In the genomic region with DNA sequence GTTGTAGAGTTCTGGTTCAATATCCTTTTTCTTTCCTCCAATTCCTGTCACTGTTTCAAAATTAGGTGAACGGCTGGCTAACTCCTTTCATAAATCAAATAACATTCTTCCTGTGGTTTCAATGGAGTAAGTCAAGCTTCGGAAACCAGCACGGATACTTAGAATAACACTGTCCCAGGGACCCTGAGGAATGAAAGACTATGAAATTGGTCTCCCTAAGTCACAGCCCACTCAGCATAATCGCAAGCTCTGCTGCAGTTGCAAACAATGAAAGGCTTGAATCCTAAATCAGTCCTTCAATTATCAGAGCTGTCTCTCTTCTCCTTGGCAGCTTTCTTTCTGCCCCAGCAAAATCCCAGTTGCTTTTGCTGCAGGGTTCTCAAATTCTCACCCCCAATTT, we compare ENCODE assay signal across 13 mouse cellular contexts.
DNase-seq lines count a peak whose midpoint lies in the region; ATAC-seq and TF ChIP-seq lines count a peak whose summit lies in the region.
"Had no signal": no experiment of that assay in that cellular context is flagged by ENCODE, and none has a peak within 500 bp of the region (broad histone marks: within the 10 kb centered on the region; RNA-seq: fewer than 3 reads in every experiment).

No protein-coding gene starts in this region.

- peak; percentile 1 for DNase-seq in cerebellum, adult 9-10 months
- DNase-seq in cerebellum, adult 2 months = no peak
- DNase-seq in embryo, embryonic 10.5 days (ENCODE audit: low spot score) = peak; percentile 58
- no peak for DNase-seq in thymus, postnatal 10 days (ENCODE audit: low spot score in 2 of 2)
- DNase-seq in gastrocnemius, postnatal 36 days = no peak
- DNase-seq: cerebellum, postnatal 25 days; kidney, postnatal 25 days; lung, postnatal 14 days had no signal

- no peak overlapping the region for H3K9ac ChIP-seq in forebrain, embryonic 16.5 days (replicated peaks; ENCODE audit: low read depth, low read length)
- H3K9ac ChIP-seq in midbrain, embryonic 12.5 days (replicated peaks) = no peak overlapping the region
- H3K9ac ChIP-seq: intestine, embryonic 15.5 days; liver, embryonic 14.5 days had no signal

- no peaks in the 10 kb centered on the region for H3K4me1 ChIP-seq in cerebellum, adult 2 months (ENCODE audit: control insufficient read depth, insufficient read depth, low read length)
- no peaks in the 10 kb centered on the region for H3K4me1 ChIP-seq in forebrain, embryonic 16.5 days (replicated peaks; ENCODE audit: control insufficient read depth, insufficient read depth, low read length)
- H3K4me1 ChIP-seq in midbrain, embryonic 12.5 days = peaks cover 8% of the 10 kb centered on the region; the same call in 1 of the 2 replicates
- H3K4me1 ChIP-seq: intestine, embryonic 15.5 days had no signal

- H3K36me3 ChIP-seq in forebrain, embryonic 16.5 days (ENCODE audit: control insufficient read depth, insufficient read depth) = no peaks in the 10 kb centered on the region
- no peaks in the 10 kb centered on the region for H3K36me3 ChIP-seq in midbrain, embryonic 12.5 days
- H3K36me3 ChIP-seq: intestine, embryonic 15.5 days had no signal

- TF ChIP-seq POLR2A in cerebellum, adult 2 months (IDR thresholded peaks at IDR 0.05; ENCODE audit: borderline replicate concordance, insufficient read depth, low read length) = no peak

- 18% methylated on average over 4 of the region's 4 CpGs for WGBS in cerebellum, adult 2 months
- WGBS in forebrain, embryonic 16.5 days = 3% methylated on average over 4 of the region's 4 CpGs
- WGBS in midbrain, embryonic 12.5 days = 7% methylated on average over 4 of the region's 4 CpGs

- no peak for TF ChIP-seq CTCF in cerebellum, adult 2 months (IDR thresholded peaks at IDR 0.05; ENCODE audit: borderline replicate concordance, insufficient read depth, low read depth, low read length)

- intact Hi-C loops in gastrocnemius, postnatal 36 days (cut with DNase I) = no loop called here

- H3K9me3 ChIP-seq in forebrain, embryonic 16.5 days (ENCODE audit: control insufficient read depth, low read length) = peaks cover 2% of the 10 kb centered on the region
- no peaks in the 10 kb centered on the region; the same call in 1 of the 2 replicates for H3K9me3 ChIP-seq in midbrain, embryonic 12.5 days
- H3K9me3 ChIP-seq: intestine, embryonic 15.5 days had no signal

- peak; percentile 95 for ATAC-seq in forebrain, embryonic 16.5 days
- ATAC-seq in midbrain, embryonic 12.5 days (ENCODE audit: low FRiP score, low read depth) = peak; percentile 86
- ATAC-seq in CD4-positive, CD25-positive, alpha-beta regulatory T cell, adult 4 months = no peak
- ATAC-seq: intestine, embryonic 15.5 days had no signal

- H3K4me3 ChIP-seq in cerebellum, adult 2 months (replicated peaks; ENCODE audit: insufficient read depth, low read depth, low read length) = no peak overlapping the region
- H3K4me3 ChIP-seq in forebrain, embryonic 16.5 days (replicated peaks; ENCODE audit: low read length) = no peak overlapping the region
- H3K4me3 ChIP-seq in midbrain, embryonic 12.5 days = no peak overlapping the region
- H3K4me3 ChIP-seq: intestine, embryonic 15.5 days had no signal

- no peak overlapping the region for H3K27ac ChIP-seq in cerebellum, adult 2 months (ENCODE audit: insufficient read depth, low read length)
- no peak overlapping the region for H3K27ac ChIP-seq in forebrain, embryonic 16.5 days (ENCODE audit: low read length)
- peak overlapping the region; percentile 50; the same call in 1 of the 2 replicates for H3K27ac ChIP-seq in midbrain, embryonic 12.5 days (replicated peaks)
- H3K27ac ChIP-seq: intestine, embryonic 15.5 days; liver, embryonic 14.5 days had no signal

- H3K4me2 ChIP-seq in forebrain, embryonic 16.5 days (ENCODE audit: low read length) = no peak overlapping the region
- no peak overlapping the region for H3K4me2 ChIP-seq in midbrain, embryonic 12.5 days (replicated peaks)
- H3K4me2 ChIP-seq: intestine, embryonic 15.5 days had no signal

- no peaks in the 10 kb centered on the region for H3K27me3 ChIP-seq in cerebellum, adult 2 months (ENCODE audit: control insufficient read depth, insufficient read depth, low read length)
- no peaks in the 10 kb centered on the region for H3K27me3 ChIP-seq in forebrain, embryonic 16.5 days (replicated peaks; ENCODE audit: control insufficient read depth, insufficient read depth, low read length)
- no peaks in the 10 kb centered on the region for H3K27me3 ChIP-seq in midbrain, embryonic 12.5 days
- H3K27me3 ChIP-seq: intestine, embryonic 15.5 days had no signal

Comparison
In these comparisons a context has a peak if more than half of its experiments do, and no peak if none do; other contexts are left out.
1. DNase-seq: peak in cerebellum, adult 9-10 months (single experiment) and embryo, embryonic 10.5 days (single experiment); none in cerebellum, adult 2 months (0 of 2), thymus, postnatal 10 days (0 of 2) and gastrocnemius, postnatal 36 days (0 of 2).